Mouse (Mus musculus) heart, postnatal 25 days (tissue): ENCODE measurements around the gene Odf3b. TPM values are rescaled to one million over a fixed set of nuclear protein-coding genes. Genes with fewer than 3 reads are reported as not detected.

Experiments
- DNase-seq: peaks from one replicate; pipeline ENCODE4 v3.0.0; 2022; ENCODE audit warnings: low spot score
- intact Hi-C: fragments of 180-260 bp; cut with DNase I; formaldehyde crosslinking; loops from one replicate; pipeline ENCODE4 v1.15.1; 2025
- total RNA-seq, 2 experiments: library from RNA; stranded (reverse); gene quantifications; 2 replicates each; pipeline ENCODE4 v1.2.3; 2021

Gene Odf3b
- total RNA-seq, 2 experiments from 2014 or later = 1.3 TPM

DNA sequence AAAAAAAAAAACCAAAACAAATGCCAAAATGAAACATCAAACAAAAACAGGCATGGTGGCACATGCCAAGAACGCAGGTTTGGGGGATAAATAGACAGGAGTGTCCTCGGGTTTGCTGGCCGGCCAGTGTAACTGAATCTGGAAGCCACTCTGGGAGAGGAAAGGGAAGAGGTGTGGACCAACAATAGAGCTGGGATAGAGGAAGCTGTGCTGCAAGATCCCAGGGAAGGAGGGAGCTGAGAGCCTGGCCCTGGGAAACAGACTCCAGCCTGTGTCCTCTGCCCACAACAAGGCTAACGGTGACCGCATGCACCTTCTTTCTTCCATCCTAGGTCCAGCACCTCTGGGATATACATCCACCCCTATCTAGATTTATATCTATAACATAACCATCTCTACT lies 28.6 kb downstream of the Odf3b start:
- intact Hi-C loops = no loop called here
- DNase-seq = no peak

DNA sequence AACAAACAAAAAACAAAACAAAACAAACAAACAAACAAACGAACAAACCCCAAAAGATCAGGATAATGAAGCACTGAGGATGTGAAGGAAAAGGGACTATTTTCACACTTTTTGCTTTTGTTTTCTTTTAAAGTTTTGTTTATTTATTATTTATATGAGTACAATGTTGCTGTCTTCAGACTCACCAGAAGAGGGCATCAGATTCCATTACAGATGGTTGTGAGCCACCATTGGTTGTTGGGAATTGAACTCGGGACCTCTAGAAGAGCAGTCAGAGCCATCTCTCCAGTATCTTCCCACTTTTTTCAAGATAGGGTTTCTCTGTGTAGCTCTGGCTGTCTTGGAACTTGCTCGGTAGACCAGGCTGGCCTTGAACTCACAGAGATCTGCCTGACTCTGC lies 35.8 kb downstream of the Odf3b start:
- no peak for DNase-seq
- intact Hi-C loops = loop anchor here (5.0 kb wide), 1 partner anchor 184 kb away; no protein-coding TSS in a partner anchor

GRCm38 (mm10) chr15:89341678-89342077 lies 37.4 kb downstream of the Odf3b start:
- no peak for DNase-seq

GRCm38 (mm10) chr15:89340136-89340535 lies 38.9 kb downstream of the Odf3b start:
- no peak for DNase-seq
- intact Hi-C loops = loop anchor here (5.0 kb wide), 1 partner anchor 187 kb away; no protein-coding TSS in a partner anchor

More at GRCm38 (mm10) chr15:89341678-89342077, 37.4 kb downstream of the Odf3b start:
- intact Hi-C loops = loop anchor here (5.0 kb wide), 1 partner anchor 186 kb away; no protein-coding TSS in a partner anchor

GRCm38 (mm10) chr15:89339696-89340095 lies 39.4 kb downstream of the Odf3b start:
- intact Hi-C loops = loop anchor here (5.0 kb wide), 1 partner anchor 188 kb away; no protein-coding TSS in a partner anchor
- no peak for DNase-seq

DNA sequence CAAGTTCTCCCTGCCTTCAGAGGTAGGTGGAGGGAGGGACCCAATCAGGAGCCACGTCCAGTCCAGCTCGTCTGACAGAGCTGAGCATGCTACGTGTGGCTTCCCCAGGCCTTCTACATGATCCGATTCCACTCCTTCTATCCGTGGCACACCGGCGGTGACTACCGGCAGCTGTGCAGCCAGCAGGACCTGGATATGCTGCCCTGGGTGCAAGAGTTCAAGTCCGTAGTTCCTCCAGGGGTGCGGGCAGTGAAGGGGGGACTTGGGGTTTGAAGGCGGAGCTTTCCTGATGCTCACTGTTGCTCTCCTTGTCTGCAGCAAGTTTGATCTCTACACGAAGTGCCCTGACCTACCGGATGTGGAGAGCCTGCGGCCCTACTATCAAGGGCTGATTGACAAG lies 42.7 kb downstream of the Odf3b start:
- DNase-seq = no peak
- intact Hi-C loops = no loop called here

DNA sequence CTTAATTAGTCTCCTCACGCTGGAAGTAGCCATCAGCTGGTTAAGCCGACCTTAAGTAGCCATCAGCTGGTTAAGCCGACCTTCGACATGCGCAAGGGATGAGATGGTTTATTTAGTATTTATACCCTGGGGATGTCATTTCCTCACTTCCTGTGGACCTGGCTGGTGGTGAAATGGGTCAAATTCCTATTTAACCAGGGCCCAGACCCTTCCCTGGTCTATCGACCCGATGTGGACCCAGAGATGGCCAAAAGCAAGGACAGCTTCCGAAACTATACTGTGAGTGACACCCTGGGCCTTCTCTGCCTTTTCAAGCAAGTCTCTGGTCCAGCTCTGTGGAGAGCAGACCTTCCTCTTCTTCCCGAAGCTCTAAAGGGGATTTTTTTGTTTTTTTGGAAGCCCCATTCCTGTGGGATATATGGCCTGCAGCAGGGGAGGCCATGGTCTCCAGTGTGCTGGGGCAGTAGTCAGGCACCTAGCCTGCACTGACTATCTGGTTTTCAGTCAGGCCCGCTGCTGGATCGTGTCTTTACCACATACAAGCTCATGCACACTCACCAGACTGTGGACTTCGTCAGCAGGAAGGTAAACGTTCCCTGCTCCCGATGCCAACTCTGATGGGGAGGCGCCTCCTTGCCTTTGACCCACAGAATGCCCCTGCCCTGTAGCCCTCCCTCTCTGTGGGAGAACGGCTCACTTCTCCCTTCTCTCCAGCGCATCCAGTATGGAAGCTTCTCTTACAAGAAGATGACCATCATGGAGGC lies 44.1 kb downstream of the Odf3b start:
- intact Hi-C loops = no loop called here
- no peak for DNase-seq

GRCm38 (mm10) chr15:89334271-89334670 lies 44.8 kb downstream of the Odf3b start, which contains the start of gene Miox:
TSS of gene Miox (plus strand) at chr15:89334398.
- no peak for DNase-seq
- intact Hi-C loops = no loop called here

Other genes with a start within 250 kb of the Odf3b start
- gene Mapk12, start 238.6 kb downstream of the Odf3b start, total RNA-seq = 10 to 100 TPM; 20.1 to 22.3 TPM
- gene Mapk11, start 229.7 kb downstream of the Odf3b start, total RNA-seq = 1 to 10 TPM; 1.4 to 2.1 TPM
- 10 to 100 TPM; 81.5 to 86.1 TPM for gene Plxnb2, start 198.5 kb downstream of the Odf3b start, total RNA-seq
- gene Dennd6b, start 182.8 kb downstream of the Odf3b start, total RNA-seq = 1 to 10 TPM; 8.4 to 8.7 TPM
- 10 to 100 TPM; 63.4 to 65.0 TPM for gene Ppp6r2, start 167.7 kb downstream of the Odf3b start, total RNA-seq
- 10 to 100 TPM; 58.3 to 64.4 TPM for gene Sbf1, start 64.0 kb downstream of the Odf3b start, total RNA-seq
- not detected for gene Adm2, start 56.6 kb downstream of the Odf3b start, total RNA-seq
- gene Miox, start 44.9 kb downstream of the Odf3b start, total RNA-seq = not detected
- 10 to 100 TPM; 30.6 to 31.8 TPM for gene Lmf2, start 23.6 kb downstream of the Odf3b start, total RNA-seq
- 10 to 100 TPM; 52.0 to 60.4 TPM for gene Ncaph2, start 23.6 kb downstream of the Odf3b start, total RNA-seq
- gene Sco2, start 5.4 kb downstream of the Odf3b start, total RNA-seq = 10 to 100 TPM; 23.0 to 24.2 TPM
- under 1 TPM; 0.44 to 0.64 TPM for gene Tymp, start 2.2 kb downstream of the Odf3b start, total RNA-seq
- gene Klhdc7b, start 5.6 kb upstream of the Odf3b start, total RNA-seq = not detected
- not detected for gene Syce3, start 31.2 kb upstream of the Odf3b start, total RNA-seq
- gene Cpt1b, start 46.6 kb upstream of the Odf3b start, total RNA-seq = 100 to 1,000 TPM; 512 to 569 TPM
- 1 to 10 TPM; 1.5 TPM for gene C730034F03Rik, start 50.3 kb upstream of the Odf3b start, total RNA-seq
- gene Gm44502, start 50.4 kb upstream of the Odf3b start, total RNA-seq = 10 to 100 TPM; 14.5 to 16.4 TPM
- gene Chkb, start 50.6 kb upstream of the Odf3b start, total RNA-seq = 10 to 100 TPM; 40.6 to 44.9 TPM
- under 1 TPM; 0.10 to 0.11 TPM for gene Mapk8ip2, start 74.6 kb upstream of the Odf3b start, total RNA-seq
- 10 to 100 TPM; 12.0 to 13.1 TPM for gene Arsa, start 98.1 kb upstream of the Odf3b start, total RNA-seq
- 10 to 100 TPM; 48.2 to 53.3 TPM for gene Shank3, start 120.3 kb upstream of the Odf3b start, total RNA-seq
- under 1 TPM in 1 of 2 experiments, not detected in 1; 0.36 TPM for gene Acr, start 189.0 kb upstream of the Odf3b start, total RNA-seq
- 1 to 10 TPM; 3.5 to 7.5 TPM for gene Rabl2, start 212.6 kb upstream of the Odf3b start, total RNA-seq